Mouse (Mus musculus) left cerebral cortex, postnatal 14 days (tissue): Measurements from ENCODE around the gene Ccdc69. TPM values are rescaled to one million over a fixed set of nuclear protein-coding genes. Genes with fewer than 3 reads are reported as not detected.
"Not testable (repeated sequence)": the region's sequence is repeated elsewhere in the genome, so short reads cannot be mapped to it uniquely, and the experiment has no call there.

Experiments used
- DNase-seq, 2 experiments: peaks; one replicate each; pipeline ENCODE4 v3.0.0; 2021 to 2022; ENCODE audit warnings: low spot score in 2 of 2, mixed read lengths in 1 of 2
- intact Hi-C: fragments of 180-260 bp; cut with DNase I; formaldehyde crosslinking; loops from one replicate; pipeline ENCODE4 v1.15.1; 2025
- total RNA-seq, 2 experiments: library from RNA; stranded (reverse); gene quantifications; 2 replicates each; pipeline ENCODE4 v1.2.3; 2021

Ccdc69 gene
- total RNA-seq, 2 experiments from 2014 or later: 0.27 to 0.55 TPM

DNA sequence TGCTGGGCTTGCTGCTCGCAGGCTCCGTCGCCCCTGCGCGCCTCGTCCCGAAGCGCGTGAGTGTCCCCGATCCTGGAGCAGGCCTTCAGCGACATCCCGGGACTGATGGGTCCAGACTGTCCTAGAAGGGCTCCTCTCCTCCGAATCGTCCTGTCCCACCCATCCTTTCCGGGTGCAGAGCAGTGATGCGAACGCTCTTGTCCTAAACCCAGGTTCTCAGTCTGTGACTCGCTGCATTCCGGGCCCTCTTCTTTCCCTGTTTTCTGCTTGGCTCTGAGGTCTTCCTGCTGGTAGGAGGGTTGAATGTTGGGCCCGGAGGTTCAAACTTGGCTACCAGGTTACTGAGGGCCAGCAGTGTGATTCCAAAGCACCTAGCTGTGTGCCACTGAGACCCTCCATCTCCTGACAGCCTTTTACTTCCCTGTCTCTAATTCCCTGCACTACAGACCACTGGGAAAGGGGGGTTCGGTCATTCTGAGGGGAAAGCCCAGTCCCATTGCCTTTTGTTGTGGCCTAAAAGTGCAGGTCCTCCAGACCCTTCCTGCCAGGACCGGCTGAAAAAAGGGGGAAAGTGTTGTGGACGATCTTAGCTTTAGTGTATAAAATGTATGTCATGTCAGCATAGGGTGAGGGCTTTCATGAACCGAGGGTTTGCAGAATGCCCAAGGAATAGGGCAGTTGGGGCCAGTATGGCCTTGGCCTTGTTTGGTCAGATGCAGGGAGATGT is 20.4 kb upstream of the Ccdc69 start:
- no peak for DNase-seq
- intact Hi-C loops: no loop called here

DNA sequence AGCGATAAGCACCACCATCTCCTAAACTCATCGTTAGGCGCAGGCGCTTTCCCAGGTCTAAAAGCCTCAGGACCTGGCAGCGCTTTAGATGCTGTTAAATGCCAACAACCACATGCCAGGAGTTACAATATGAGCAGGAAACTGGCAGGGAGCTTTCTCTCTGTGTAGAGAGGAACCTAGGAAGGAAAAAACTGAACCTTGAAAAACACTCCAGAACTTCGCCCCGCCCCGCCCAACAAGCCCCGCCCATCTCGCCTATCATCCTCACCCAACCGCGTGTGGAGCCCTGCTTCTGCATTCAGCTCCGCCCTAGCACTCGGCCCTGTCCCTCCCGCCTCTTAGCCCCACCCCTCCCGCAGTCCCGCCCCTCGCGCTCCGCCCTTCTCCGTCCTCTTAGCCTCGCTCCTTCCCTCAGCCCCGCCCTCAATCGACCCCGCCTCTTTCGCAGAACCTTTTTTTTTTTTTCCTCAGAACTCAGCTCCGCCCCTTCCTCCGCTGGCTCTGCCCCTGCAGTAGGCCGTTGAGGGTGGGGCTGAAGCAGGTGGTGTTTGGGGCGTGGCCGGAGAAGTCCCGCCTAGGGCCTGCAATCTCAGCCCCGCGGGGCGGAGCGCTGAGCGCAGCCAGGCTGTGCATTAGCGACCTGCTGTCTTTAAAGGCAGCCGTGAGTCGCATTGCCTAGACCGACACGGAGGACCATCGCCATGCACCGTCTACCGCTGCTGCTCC is 19.7 kb upstream of the Ccdc69 start, which contains the start of gene Gm2a:
Gm2a (plus strand) TSS at position 653 of the 726 bp plus-strand sequence.
- peak; percentile 93 for DNase-seq
- intact Hi-C loops: no loop called here

- no peak for DNase-seq
- intact Hi-C loops: no loop called here
These were observed 19.0 kb upstream of the Ccdc69 start for GRCm38 (mm10) chr11:55096731-55097462.

DNA sequence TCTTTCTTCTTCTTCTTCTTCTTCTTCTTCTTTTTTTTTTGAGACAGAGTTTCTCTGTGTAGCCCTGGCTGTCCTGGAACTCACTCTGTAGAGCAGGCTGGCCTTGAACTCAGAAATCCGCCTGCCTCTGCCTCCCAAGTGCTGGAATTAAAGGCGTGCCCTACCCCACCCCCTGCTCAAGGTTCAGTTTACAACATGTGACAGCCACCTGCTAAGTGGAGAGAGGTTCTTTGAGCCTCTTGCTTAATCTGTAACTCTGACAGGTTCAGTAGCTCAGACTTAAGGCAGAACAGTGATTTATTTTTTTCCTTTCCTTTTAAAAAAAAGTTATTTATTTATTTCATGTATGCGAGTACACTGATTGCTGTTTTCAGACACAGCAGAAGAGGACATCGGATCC is 18.4 kb upstream of the Ccdc69 start:
- intact Hi-C loops, DNase-seq: not testable (repeated sequence)

- intact Hi-C loops: no loop called here
- DNase-seq: no peak
These were observed 15.2 kb upstream of the Ccdc69 start for GRCm38 (mm10) chr11:55093096-55093495.

GRCm38 (mm10) chr11:55089892-55090291 is 12.0 kb upstream of the Ccdc69 start:
- DNase-seq: no peak
- intact Hi-C loops: no loop called here

DNA sequence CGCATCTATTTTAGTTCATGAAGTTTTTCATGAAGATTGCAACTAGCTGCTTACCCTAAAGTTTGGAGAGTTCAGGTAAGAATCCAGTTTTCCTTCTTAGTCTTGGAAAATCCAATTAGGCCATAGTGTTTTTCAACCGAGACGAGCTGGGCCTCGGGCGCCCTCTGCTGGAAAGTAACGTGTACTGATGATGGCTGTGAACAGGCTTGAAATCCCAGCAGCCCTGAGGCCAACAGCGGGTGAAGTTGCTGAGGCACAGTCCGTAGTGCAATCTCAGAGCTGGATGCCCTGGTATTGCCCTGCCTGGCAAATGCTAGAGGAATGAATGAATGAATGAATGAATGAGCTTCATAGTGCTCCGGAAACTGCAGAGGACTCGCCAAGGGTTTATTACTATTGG is 9.1 kb upstream of the Ccdc69 start:
- peak; percentile 46 to 78 for DNase-seq
- intact Hi-C loops: loop anchor here (1.0 to 2.0 kb wide), 3 partner anchors 41 to 88 kb away; no protein-coding TSS in a partner anchor

DNA sequence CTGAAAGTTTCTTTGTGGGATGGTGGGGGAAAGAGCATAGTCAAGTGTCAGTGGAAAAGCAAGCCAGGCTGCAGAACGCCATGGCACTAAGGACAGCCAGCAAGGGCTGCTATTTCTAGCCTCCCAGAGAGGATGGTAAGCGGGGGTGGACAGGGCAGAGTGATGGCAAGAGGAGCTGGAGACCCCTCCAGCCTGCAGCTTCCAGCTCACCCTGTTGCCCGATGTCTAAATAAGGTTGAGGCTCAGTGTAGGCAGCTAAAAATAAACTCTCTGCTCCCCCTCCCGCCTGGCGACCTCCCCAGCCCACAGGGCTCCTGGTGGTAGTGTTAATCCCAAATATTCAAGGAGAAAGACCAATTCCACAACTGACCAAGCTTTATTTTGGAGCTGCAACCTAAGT is 7.5 kb upstream of the Ccdc69 start:
- DNase-seq: no peak
- intact Hi-C loops: no loop called here

GRCm38 (mm10) chr11:55084629-55085028 is 6.7 kb upstream of the Ccdc69 start:
- DNase-seq: no peak
- intact Hi-C loops: no loop called here

- intact Hi-C loops: no loop called here
- DNase-seq: no peak
These were observed 3.3 kb upstream of the Ccdc69 start for GRCm38 (mm10) chr11:55081206-55081605.

DNA sequence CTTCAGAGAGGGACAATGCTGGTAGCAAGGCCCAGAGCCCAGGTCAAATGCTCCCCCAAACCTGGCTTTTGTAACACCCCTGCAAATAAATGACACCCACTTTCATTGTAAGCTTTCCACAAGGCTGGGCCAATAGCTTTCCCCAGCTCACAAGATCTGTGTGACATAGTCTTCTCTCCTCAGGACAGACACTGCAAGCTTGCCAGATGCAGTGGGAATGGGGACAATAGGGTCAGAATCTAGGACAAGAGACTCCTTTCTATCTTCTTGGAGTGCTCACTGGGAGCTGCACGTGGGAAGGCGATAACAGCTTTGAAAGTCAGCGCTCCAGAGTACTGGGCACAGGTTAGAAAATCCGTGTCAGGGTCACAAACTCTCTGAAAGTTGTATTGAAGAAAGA is 1.2 kb upstream of the Ccdc69 start:
- no peak for DNase-seq
- intact Hi-C loops: no loop called here

- DNase-seq: no peak
- intact Hi-C loops: no loop called here
These were observed 571 bp upstream of the Ccdc69 start for GRCm38 (mm10) chr11:55078502-55078901.

DNA sequence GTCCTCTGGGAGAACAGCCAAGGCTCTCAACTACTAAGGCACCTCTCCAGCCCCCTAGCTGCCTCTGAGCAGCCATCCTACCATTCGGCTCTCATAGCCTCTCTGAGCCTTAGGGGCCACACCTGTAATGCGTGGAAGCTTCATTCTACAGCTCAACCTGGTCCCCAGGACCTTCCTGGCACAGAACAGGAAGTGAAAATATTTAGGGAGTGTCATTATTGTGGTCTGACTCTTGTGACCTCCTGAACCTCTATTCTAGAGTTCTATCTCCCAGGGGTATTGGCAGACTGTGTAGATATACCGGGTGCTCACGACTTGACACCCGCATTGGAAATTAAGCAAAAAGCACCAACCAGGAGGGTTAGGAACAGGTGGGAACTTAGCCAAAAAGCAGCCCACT is 1.7 kb downstream of the Ccdc69 start:
- no peak for DNase-seq
- intact Hi-C loops: no loop called here

DNA sequence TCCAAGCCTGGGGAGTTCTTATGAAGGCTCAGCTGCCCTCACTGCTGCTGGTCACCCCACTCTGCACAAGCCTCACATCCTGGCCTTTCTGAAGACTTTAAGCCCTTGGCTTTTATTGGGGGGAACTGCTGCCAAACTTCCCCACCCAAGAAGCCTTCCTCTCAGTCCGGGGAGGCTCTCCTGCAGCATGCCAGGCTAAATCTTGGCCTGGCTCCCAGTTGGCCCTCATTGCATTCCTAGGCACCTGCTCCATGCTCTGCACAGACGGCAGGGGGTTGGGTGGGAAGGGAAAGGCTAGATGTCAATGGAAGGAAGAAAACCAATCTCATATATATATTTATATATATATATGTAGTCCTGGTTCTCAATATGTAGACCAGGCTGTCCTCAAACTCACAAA is 2.3 kb downstream of the Ccdc69 start:
- no peak for DNase-seq
- intact Hi-C loops: no loop called here

DNA sequence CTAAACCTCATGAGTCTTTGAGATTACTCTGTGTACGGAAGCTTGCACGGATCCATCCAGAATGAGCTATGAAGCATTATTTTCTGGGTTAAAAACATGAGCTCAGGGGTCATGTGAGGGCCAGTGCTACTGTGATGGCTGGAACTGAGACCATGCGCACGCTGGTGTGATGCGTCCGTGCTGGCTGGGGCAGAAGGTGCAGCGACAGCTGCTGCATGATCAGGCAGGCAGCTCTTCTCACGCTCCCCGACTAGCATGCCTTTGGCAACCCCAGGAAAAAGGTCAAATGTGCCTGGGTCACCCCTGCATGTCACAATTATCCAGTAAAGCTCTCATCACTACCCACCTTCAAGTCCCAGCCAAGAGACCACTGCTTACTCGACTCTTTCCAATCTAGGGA is 4.7 kb downstream of the Ccdc69 start:
- DNase-seq: no peak
- intact Hi-C loops: no loop called here

GRCm38 (mm10) chr11:55072467-55072866 is 5.5 kb downstream of the Ccdc69 start:
- DNase-seq: no peak
- intact Hi-C loops: no loop called here

- intact Hi-C loops: no loop called here
- DNase-seq: no peak
These were observed 6.6 kb downstream of the Ccdc69 start for GRCm38 (mm10) chr11:55071344-55071743.

GRCm38 (mm10) chr11:55069023-55069422 is 8.9 kb downstream of the Ccdc69 start:
- no peak for DNase-seq
- intact Hi-C loops: no loop called here

- intact Hi-C loops: no loop called here
- DNase-seq: no peak
These were observed 11.0 kb downstream of the Ccdc69 start for GRCm38 (mm10) chr11:55066921-55067320.

- intact Hi-C loops: no loop called here
- no peak for DNase-seq
These were observed 15.1 kb downstream of the Ccdc69 start for GRCm38 (mm10) chr11:55062856-55063255.
